Mouse (Mus musculus) regulatory T cell (primary cell): Measurements from ENCODE around the gene Cib2.
"Not testable (repeated sequence)": the region's sequence is repeated elsewhere in the genome, so short reads cannot be mapped to it uniquely, and the experiment has no call there.

ENCODE experiments used
- in situ Hi-C: fragments of 300-600 bp; cut with MboI, MseI; formaldehyde crosslinking; loops from one replicate; pipeline ENCODE4 v1.15.1; 2025; ENCODE audit warnings: high pct_unique_total_duplicates

The Cib2 gene

DNA sequence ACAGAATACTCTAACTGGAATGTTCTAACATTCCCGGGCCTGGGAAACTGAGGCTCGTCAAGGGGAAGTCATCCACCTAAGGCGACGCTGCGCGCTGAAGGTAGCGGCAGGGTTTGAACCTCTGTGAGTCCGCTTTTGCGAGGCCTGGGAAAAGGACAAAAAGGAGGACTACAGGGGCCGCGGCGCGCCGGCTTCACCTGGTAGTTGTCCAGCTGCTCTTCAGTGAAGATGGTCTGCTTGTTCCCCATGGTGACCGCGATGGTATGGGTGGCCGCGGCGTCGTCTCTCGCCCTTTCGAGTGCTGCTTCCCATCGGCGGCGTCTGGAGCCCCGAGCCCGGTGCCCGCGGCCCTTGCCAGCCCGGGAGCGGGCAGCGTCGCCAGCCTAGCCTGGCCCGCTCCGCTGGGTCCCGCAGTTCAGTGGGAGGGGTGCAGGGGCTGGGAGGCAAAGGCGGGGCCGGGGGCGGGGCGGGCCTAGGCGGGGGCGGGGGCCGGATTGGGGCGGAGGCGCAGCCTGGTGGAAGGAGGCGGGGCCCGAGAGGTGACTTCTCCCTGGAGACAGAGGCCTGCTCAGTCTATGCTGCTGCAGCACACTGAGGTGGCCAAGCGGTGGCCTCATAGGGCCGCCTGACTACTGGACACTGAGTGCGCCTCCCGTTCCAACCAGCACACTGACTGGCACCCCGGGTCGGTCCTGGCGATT is at the start of gene Cib2:
Gene Cib2, minus strand, starts transcription at position 448 of the 701 bp plus-strand sequence.
- in situ Hi-C loops, result no loop called here

DNA sequence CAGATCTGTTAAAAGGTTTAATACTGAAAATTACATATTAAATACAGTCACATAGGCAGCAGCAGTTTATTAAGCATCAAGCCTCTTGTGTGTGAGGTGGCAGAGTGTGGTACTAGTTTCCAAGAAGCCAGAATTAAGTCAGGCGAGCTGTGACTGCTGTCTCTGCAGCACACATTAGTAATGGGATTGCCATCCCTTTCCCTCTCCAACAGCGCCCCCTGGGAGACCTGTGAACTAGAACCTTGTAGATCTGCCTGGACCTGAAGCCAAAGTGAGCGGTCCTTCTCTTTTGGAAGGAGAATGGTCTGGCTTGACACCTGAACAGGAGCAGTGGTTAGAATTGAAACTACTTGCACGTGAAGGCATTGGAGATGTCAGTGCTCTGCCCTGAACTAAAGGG is 44.9 kb upstream of the Cib2 start:
- in situ Hi-C loops, result no loop called here

DNA sequence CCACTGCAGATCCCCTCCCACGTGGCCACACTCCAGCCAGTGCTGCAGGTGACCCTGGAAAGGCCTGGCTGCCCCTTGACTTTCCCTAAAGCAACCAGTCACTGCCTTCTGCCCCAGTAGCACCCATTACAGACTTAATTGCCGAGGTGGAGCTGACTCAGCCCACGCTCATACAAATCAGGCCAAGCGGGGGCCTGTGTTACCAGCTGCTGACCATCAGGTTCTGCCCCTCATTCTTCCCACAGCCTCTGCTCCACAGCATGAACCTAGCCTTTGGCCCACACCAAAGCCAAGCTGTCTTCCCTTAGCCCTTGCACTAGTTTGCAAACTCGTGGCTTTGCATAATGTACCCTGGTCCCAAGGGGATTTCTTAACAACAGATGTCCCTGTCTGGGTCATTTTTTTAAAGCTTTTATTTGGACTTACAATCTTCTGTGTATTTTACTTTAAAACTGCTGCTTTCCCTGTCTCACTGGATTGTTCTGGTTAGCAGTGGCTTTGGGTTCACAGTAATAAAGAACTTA is 44.2 kb upstream of the Cib2 start:
- in situ Hi-C loops, result no loop called here

DNA sequence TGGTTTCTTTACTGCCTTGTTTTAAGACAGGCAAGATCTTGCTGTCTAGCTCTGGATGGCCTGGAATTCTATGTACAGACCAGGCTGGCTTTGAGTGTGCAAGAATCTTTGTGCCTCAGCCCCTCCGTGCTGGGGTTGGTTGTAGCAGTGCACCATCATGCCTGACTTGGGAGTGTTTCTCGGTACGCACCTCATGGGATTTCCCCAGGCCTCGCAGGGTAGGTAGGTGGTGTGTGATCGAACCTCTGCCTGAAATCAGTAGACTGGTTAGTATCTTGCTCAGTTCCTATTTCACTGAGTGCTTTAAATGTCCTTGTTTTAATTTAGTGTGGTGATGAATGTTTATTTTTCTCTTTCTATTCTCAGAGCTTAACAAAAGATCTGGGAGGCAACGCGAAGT is 42.9 kb upstream of the Cib2 start:
- in situ Hi-C loops, result no loop called here

DNA sequence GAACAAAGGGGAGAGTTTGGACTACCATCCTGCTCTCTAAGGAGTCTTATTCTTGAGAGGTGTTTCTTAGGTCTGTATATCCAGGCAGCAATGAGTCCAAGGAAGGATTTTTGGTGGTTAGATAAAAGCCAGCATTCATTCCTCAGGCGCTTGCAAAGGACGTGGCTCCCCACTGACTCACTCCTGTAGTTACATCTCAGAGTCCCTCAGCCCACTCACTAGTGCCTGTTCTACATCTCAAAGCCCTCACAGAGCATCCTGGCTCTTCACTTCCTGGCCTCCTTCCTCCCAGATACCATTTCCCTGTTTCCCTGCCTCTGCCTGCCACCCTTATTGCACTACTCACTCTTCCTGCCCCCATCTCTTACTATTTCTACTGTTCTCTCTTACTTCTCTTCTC is 42.4 kb upstream of the Cib2 start:
- in situ Hi-C loops, result no loop called here

DNA sequence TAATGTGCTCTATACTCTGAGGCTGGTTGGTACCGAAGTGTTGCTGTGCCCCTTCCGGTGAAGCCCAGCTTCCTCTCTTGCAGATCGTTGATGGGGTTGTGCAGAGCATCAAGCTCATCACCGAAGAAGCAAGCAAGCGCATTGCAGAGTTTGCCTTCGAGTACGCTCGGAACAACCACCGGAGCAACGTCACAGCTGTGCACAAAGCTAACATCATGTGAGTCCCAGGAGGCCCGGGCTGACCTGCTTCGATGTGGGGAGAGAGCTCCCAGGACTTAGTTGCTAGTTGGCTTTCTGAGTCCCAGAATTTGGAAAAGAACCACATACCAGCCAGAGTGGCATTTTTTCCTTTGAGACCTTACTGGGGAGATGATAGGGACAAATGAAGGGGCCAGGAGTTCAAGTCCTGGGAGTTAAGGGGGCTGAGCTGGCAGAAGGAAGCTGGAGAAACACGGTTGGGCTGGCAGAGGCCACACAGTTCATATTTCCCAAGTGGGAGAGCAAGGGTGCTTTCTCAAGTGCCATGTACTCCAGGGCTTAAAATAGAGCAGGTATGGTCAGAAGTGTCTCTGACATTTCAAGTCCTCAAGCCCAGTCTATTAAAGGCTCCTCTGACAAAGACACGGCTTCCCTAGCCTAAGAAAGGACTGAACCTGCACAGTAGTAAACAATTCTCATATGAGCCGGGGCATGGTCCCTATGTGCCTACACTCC is 36.9 kb upstream of the Cib2 start:
- in situ Hi-C loops, result no loop called here

DNA sequence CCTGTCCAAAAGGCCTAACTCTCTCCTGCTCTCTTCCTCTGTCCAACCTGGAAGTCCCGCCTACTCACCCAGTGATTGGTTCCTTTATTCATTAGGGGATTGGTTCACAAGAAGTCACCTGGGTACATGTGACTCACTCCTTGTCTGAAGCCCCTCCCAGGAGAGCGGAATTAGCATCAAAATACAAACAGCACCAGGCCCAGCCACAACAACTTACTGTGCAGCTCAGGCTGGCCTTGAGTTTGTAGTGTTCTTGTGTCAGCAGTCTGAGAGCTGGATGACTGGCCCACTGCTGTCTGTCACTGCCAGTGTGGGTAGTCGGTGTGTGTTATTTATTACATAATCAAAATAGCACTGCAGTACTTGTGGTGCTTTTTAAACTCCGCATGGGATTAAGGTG is 33.6 kb upstream of the Cib2 start:
- in situ Hi-C loops, result not testable (repeated sequence)

DNA sequence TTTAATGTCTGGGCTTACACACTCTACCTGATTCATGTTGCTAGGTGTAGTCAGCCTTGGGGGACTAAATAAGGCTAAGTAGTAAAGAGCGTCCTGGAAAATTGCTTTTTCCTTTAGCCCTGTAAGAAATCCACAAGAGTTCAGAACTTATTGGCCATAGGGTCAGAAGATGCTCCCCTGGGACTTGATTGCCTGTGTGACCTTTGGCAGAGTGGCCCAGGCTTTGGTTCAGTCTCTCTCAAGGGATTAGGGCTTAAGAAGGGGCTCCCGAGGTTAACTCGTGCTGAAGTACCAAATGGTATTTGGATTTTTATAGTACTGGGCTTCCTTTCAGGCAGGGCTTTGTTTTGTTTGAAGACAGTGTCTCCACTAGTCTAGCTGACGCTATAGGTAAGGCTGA is 27.8 kb upstream of the Cib2 start:
- in situ Hi-C loops, result no loop called here

DNA sequence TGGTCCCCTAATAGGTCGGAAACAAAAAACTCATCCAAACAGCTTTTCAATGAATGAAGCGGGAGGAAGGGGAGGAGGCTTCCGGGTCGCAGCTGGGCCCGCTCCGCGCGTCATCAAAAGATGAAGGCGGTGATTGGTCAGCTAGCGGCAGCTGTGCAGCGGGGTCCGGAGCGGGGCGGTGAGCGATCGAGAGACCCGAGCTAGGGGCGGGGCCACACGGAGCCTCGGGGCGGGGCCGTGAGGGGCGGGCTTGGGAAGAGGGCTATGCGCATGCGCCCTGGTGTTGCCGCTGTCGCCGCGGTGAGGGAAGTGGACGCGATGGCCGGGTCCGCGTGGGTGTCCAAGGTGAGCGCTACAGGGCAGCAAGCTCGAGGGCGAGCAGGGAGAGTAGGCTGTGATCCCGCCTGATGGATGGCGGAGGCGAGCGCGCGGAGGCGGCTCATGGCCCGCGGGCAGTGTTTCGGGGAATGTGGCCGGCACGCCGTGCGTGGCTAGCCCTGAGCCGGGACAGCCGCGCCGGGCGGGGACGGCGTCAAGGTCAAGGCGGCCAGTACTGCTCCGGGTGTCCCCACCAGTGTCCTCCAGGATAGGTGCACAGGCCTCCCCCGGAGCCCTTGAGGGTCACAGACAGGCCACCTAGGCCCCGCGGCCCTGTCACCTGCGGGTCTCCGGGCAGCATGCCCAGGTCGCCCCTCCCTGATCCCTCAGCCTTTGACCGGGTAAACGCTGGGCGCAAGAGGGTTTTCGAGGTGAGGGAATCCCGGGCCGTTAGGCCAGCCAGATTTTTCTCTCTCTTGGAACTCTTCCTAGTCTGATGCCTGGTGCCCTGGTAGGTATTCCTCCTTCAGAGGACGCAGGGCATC is 26.4 kb upstream of the Cib2 start, which contains the start of gene Idh3a:
Gene Idh3a, plus strand, starts transcription at position 136 of the 863 bp plus-strand sequence.
- in situ Hi-C loops, result no loop called here

DNA sequence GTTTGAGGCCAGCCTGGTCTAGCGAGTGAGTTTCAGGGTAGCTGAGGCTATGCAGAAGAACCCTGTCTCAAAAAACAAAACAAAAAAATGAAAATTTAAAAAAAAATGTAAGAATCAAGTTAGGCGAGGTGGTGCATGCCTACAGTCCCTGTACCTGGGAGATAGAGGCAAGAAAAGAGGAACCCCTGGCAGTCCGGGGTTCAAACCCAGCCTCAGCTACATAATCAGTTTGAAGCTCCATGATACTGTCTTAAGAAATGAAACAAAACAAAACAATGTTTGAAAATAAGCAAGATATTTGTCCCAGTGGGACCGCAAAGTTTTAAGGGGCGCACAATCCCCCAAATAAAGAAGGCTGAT is 25.8 kb upstream of the Cib2 start:
- in situ Hi-C loops, result no loop called here

DNA sequence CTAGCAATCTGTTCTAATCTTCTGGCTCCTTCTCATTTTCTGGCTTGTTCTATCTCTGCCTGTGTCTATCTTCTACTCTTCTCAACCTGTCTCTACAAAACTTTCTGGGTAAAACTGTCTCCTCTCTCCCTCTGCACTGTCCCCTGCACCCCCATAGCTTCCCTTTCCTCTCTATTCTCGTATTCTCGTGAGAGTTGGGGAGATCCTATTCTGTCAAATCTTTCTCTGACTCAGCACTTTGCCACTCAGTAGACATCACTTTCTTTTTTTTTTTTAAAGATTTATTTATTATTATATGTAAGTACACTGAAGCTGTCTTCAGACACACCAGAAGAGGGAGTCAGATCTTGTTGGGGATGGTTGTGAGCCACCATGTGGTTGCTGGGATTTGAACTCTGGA is 24.1 kb upstream of the Cib2 start:
- in situ Hi-C loops, result not testable (repeated sequence)

DNA sequence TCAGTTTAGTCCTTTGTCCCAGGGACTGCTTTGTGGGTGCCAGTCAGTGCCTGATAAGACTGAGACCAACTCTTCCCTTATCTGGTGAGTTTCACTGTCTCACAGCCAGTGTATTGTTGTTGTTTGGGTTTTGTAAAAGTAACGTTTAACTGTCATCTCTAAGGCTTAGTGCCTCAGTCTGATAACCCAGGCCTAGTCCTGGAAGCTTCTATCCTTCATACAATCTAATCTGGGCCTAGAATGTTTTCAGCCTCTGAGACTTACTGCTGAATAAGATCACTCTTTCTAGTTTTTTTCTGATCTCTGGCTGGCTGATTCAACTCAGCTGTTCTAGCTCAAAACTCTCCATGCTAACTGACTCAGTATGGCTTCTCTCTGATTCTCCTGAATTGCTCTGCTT is 23.7 kb upstream of the Cib2 start:
- in situ Hi-C loops, result no loop called here

DNA sequence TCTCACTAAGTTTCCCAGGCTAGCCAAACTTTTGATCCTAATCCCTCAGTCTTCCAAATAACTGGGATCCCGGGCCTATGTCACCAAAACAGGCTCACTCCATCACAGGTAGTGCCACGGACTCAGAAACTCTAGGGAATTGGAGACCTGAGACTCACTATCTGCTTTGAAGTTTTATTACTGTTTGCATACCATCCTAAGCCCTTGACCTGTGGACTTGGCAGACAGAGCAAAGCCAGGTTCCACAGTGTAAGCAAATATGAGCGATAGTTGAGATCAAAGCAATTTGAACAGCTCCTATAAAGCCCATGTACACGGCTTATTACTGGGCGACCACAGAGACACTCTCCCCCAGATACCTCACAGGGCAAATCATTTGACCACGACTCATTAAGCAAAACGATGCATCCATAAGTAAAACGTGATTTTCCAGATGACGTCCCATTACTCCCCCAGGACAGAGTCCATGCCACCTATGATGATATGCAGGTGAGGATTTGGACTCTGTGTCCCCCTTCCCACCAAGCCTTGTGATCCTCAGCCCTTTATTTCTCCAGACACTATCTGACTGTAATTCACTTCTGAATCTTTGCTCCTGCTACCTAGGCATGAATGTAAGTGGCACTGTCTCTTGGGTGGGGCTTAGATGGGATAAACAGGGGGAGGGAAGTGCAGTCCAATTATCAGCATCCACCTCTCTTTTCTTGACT is 11.3 kb upstream of the Cib2 start:
- in situ Hi-C loops, result no loop called here

DNA sequence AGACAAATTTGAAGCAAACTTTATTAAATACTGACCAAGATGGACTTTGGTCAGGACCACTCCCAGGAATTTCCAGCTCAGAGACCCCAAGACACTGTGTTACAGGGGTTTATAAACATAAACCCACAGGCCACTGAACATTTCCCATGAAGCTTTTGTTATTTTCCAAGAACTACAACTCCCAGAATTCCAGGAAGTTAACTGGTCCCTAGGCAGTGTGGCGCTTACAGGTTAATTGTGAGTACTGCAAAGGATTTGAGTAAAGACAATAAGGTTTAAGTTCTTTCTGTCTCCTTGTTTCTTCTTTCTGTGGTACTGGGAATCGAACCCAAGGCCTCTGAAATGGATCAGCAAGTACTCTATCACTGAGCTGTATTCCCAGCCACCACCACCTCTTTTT is 8.7 kb upstream of the Cib2 start:
- in situ Hi-C loops, result no loop called here

DNA sequence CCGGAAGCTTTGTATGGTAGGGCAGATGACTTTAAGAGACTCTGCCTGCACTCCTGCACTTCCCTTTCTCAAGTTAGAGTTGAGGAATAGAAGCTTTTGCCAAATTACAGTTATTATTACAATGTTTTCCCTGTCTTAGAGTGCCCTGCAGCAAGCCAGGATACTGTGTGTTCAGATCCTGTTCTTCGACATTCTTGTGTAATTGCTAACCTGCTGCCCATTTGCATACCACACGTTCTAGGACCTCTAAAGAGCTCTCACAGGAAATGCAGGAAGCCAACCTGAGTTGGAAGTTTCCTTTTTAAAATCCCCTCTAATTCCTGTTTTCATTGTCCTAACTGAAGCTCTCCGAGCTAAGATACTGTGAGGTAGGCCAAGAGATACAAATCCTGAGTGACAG is 6.9 kb upstream of the Cib2 start:
- in situ Hi-C loops, result no loop called here

DNA sequence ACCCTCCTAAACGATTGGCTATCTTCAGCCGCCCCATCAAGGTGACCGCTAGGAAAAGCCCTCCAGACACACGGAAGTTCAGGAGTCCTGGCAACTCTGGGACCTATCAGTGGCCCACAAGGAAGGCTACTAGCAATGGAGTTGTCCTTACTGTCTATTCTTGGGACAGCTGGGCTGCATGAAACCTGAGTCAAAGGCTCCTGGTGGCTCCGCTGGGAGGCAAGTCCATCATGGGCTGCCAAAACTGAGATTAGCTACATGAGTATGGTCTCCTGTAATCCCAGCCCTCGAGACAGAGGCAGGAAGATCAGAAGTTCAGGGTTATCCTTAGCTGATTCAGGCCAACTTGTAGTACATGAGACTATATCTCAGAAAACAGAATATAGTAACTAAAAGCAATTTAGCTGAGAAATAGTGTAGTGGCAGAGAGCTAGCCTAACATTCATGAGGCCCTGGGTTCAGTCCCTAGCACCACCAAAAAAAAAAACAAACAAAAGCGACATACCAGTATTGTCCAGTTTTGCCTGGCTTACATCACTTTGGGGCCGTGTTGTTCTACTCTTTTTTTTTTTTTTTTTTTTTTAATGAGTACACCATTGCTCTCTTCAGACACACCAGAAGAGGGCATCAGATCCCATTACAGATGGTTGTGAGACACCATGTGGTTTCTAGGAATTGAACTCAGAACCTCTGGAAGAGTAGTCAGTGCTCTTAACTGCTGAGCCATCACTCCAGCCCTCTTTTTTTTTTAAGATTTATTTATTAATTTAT is 998 bp upstream of the Cib2 start:
- in situ Hi-C loops, result no loop called here

DNA sequence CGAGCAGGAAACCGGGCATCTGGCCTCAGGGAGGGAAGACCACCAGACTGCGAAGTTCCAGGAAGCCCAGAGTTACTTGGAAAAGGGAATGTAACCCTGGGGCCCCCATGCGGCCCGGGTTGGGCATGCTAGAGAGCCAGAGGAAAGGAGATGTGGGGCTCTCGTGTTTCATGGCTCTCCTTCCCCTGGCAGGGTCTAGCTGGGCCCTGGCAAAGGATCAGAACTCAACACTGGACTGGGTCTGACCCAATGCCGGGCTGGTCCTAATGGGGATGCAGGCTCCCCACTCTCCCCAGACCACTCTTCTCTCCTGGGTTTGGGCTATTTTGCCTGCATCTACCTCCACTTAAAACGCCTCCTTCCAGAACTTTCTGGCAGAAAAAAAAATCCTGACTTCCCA is 1.3 kb downstream of the Cib2 start:
- in situ Hi-C loops, result no loop called here

DNA sequence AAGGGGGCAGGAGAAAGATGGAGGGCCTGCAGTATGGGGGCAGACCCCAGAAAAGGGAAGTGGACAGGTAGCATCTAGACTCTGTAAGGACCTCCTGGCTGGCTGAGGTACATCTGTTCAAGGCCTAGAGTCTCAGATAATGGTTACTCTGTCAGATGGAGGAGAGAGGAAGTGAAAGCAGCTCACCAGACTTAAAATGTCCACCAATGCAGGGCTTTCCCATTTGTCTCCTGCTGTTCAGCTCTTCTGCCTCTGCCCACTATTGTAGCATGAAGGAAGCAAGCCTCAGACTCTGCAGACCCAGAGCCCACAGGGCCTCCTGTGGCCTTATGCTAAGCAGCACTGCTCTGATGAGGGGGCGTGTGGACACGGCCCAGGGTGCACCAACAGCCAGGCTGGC is 5.0 kb downstream of the Cib2 start:
- in situ Hi-C loops, result no loop called here

DNA sequence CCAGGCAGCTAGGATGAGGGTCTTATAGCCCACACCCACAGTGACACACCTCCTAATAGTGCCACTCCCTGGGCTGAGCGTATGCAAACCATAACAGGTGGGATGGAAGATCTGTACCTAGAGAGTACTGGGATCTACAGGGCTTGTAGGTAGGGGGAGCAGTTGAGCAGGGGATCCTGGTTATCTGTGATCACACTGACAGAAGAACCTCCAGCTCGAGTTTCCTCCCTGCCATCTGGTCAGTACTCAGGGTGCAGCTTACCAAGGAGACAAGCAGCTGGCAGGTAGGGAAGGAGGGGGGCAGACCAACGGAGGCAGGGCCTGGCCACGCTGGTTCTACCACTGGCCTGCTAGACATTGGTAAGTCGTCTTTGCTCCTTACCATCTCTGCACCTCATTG is 7.6 kb downstream of the Cib2 start:
- in situ Hi-C loops, result no loop called here

DNA sequence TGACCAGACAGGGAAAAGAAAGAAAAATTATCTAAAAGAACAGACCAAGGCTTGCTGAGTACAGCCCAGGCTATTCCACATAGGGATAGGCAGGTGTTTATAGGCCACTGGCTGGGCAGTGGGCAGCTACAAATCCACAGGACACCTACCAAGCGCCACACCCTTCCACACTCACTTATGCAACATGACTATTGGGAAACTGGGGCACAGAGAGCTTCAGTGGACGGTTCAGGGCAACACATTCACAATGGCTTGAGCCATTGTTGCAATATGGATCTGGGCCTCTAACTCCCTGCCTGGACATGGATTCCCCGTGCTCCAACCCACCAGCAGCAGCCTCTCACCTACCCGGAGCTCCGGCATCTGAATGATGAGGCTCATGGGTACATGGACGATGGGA is 10.6 kb downstream of the Cib2 start:
- in situ Hi-C loops, result no loop called here

DNA sequence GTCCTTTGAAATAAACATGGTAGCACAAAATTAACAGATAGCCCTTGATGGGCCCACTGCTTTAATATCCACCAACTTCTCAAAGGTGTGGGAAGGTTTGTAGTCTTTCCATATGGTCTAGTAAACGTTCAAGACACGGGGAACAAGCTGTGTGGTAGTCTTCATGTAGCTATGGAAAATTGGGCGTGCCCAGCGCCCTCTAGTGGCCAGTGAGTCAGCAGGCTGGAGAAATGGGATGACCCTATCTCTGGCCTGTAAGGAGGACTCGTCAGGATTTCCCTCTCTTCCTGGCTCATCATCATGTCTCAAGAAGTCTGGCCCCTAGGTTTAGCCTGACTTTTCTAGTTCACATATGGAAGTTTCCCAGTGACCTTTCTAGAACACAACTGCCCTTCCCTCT is 12.5 kb downstream of the Cib2 start:
- in situ Hi-C loops, result no loop called here
